Mouse (Mus musculus): ENCODE results near the gene Agl. TPM values are rescaled to one million over a fixed set of nuclear protein-coding genes. Genes with fewer than 3 reads are reported as not detected.

The Agl gene
- polyA plus RNA-seq, 1 experiment from 2014 or later, result 17.6 TPM

GRCm38 (mm10) chr3:116723496-116724481, 84.2 kb downstream of the Agl start:
- 53% methylated on average over 10 of the region's 10 CpGs for WGBS

GRCm38 (mm10) chr3:116722980-116723379, 85.0 kb downstream of the Agl start:
- no peak overlapping the region for H3K9ac ChIP-seq
- H3K4me2 ChIP-seq, result no peak overlapping the region
- H3K36me3 ChIP-seq (replicated peaks), result no peaks in the 10 kb centered on the region
- 81% methylated on average over 4 of the region's 4 CpGs for WGBS
- ATAC-seq (replicated peaks), result no peak
- H3K9me3 ChIP-seq, result no peaks in the 10 kb centered on the region
- no peaks in the 10 kb centered on the region for H3K27me3 ChIP-seq (replicated peaks)
- H3K4me3 ChIP-seq, result no peak overlapping the region
- no peaks in the 10 kb centered on the region for H3K4me1 ChIP-seq
- no peak overlapping the region for H3K27ac ChIP-seq

More at GRCm38 (mm10) chr3:116723496-116724481, 84.2 kb downstream of the Agl start:
- no peaks in the 10 kb centered on the region for H3K4me1 ChIP-seq
- ATAC-seq (replicated peaks), result no peak
- H3K9me3 ChIP-seq, result no peaks in the 10 kb centered on the region
- no peak overlapping the region for H3K4me3 ChIP-seq
- H3K27ac ChIP-seq, result no peak overlapping the region
- H3K9ac ChIP-seq, result no peak overlapping the region
- no peak overlapping the region for H3K4me2 ChIP-seq
- no peaks in the 10 kb centered on the region for H3K36me3 ChIP-seq (replicated peaks)
- no peaks in the 10 kb centered on the region for H3K27me3 ChIP-seq (replicated peaks)

GRCm38 (mm10) chr3:116718951-116719350, 89.0 kb downstream of the Agl start:
- Histone ChIP-seq H3K27me3 (replicated peaks) (no peaks in the 10 kb centered on the region), H3K4me2 (no peak overlapping the region), H3K36me3 (replicated peaks) (no peaks in the 10 kb centered on the region), H3K4me1 (no peaks in the 10 kb centered on the region), H3K9ac (no peak overlapping the region), H3K9me3 (no peaks in the 10 kb centered on the region), H3K27ac (no peak overlapping the region), H3K4me3 (no peak overlapping the region)
- WGBS, result 80% methylated on average over 3 of the region's 3 CpGs
- ATAC-seq (replicated peaks), result no peak

- Histone ChIP-seq H3K4me1 (peaks cover 11% of the 10 kb centered on the region), H3K4me2 (peak overlapping the region; percentile 61), H3K36me3 (replicated peaks) (no peaks in the 10 kb centered on the region), H3K9me3 (no peaks in the 10 kb centered on the region), H3K27me3 (replicated peaks) (no peaks in the 10 kb centered on the region), H3K27ac (no peak overlapping the region), H3K9ac (peak overlapping the region; percentile 93; the same call in 1 of the 2 replicates), H3K4me3 (peak overlapping the region; percentile 89)
- no peak for ATAC-seq (replicated peaks)
- WGBS, result 41% methylated on average over 5 of the region's 5 CpGs
Observed at GRCm38 (mm10) chr3:116713031-116713430, 94.9 kb downstream of the Agl start.

- no peaks in the 10 kb centered on the region for H3K9me3 ChIP-seq
- no peaks in the 10 kb centered on the region for H3K36me3 ChIP-seq (replicated peaks)
- 4% methylated on average over 8 of the region's 8 CpGs for WGBS
- H3K27ac ChIP-seq, result peak within 1 kb of the TSS; percentile 53
- H3K4me1 ChIP-seq, result peaks cover 11% of the 10 kb centered on the region
- H3K4me2 ChIP-seq, result peak within 1 kb of the TSS; percentile 61
- peak within 1 kb of the TSS; percentile 93 for H3K9ac ChIP-seq
- H3K4me3 ChIP-seq, result peak within 1 kb of the TSS; percentile 89
- peak; percentile 66 for ATAC-seq (replicated peaks)
- no peaks in the 10 kb centered on the region for H3K27me3 ChIP-seq (replicated peaks)
Observed at GRCm38 (mm10) chr3:116712436-116712881, 95.5 kb downstream of the Agl start, which contains the start of gene Slc35a3. Gene Slc35a3 (minus strand): TSS chr3:116712831.

- peak; percentile 96 for ATAC-seq (replicated peaks)
- H3K4me2 ChIP-seq, result peak overlapping the region; percentile 61
- whole genome bisulfite sequencing, result under 1% methylated on average over 83 of the region's 85 CpGs
- peaks cover 11% of the 10 kb centered on the region for H3K4me1 ChIP-seq
- peak overlapping the region; percentile 93 for H3K9ac ChIP-seq
- no peaks in the 10 kb centered on the region for H3K9me3 ChIP-seq
- H3K4me3 ChIP-seq, result peak overlapping the region; percentile 89
- peak overlapping the region; percentile 53 for H3K27ac ChIP-seq
- no peaks in the 10 kb centered on the region for H3K27me3 ChIP-seq (replicated peaks)
- H3K36me3 ChIP-seq (replicated peaks), result no peaks in the 10 kb centered on the region
Observed at GRCm38 (mm10) chr3:116711624-116712435, 96.1 kb downstream of the Agl start.

GRCm38 (mm10) chr3:116710941-116711340, 97.0 kb downstream of the Agl start:
- H3K9ac ChIP-seq, result peak overlapping the region; percentile 93; the same call in 1 of the 2 replicates
- H3K27ac ChIP-seq, result no peak overlapping the region
- no peak for ATAC-seq (replicated peaks)
- no peaks in the 10 kb centered on the region for H3K36me3 ChIP-seq (replicated peaks)
- 59% methylated on average over 9 of the region's 9 CpGs for WGBS
- peak overlapping the region; percentile 89 for H3K4me3 ChIP-seq
- no peaks in the 10 kb centered on the region for H3K9me3 ChIP-seq
- peaks cover 11% of the 10 kb centered on the region for H3K4me1 ChIP-seq
- peak overlapping the region; percentile 61 for H3K4me2 ChIP-seq
- no peaks in the 10 kb centered on the region for H3K27me3 ChIP-seq (replicated peaks)

- H3K4me1 ChIP-seq, result peaks cover 3% of the 10 kb centered on the region
- 80% methylated on average over 1 of the region's 1 CpGs for WGBS
- H3K27me3 ChIP-seq (replicated peaks), result no peaks in the 10 kb centered on the region
- H3K4me3 ChIP-seq, result no peak overlapping the region
- H3K4me2 ChIP-seq, result no peak overlapping the region
- no peaks in the 10 kb centered on the region for H3K9me3 ChIP-seq
- H3K36me3 ChIP-seq (replicated peaks), result no peaks in the 10 kb centered on the region
- no peak overlapping the region for H3K27ac ChIP-seq
- ATAC-seq (replicated peaks), result no peak
- H3K9ac ChIP-seq, result no peak overlapping the region
Observed at GRCm38 (mm10) chr3:116705637-116706204, 102.2 kb downstream of the Agl start.

GRCm38 (mm10) chr3:116703835-116704234, 104.1 kb downstream of the Agl start:
- Histone ChIP-seq H3K27me3 (replicated peaks) (no peaks in the 10 kb centered on the region), H3K4me3 (no peak overlapping the region), H3K27ac (no peak overlapping the region), H3K36me3 (replicated peaks) (no peaks in the 10 kb centered on the region), H3K4me2 (no peak overlapping the region), H3K9ac (no peak overlapping the region), H3K4me1 (no peaks in the 10 kb centered on the region), H3K9me3 (no peaks in the 10 kb centered on the region)
- ATAC-seq (replicated peaks), result no peak
- 92% methylated on average over 5 of the region's 5 CpGs for WGBS

- no peaks in the 10 kb centered on the region for H3K4me1 ChIP-seq
- WGBS, result 91% methylated on average over 1 of the region's 1 CpGs
Observed at GRCm38 (mm10) chr3:116702647-116703272, 105.2 kb downstream of the Agl start.

GRCm38 (mm10) chr3:116701601-116702000, 106.4 kb downstream of the Agl start:
- no peak for ATAC-seq (replicated peaks)
- no peaks in the 10 kb centered on the region for H3K27me3 ChIP-seq (replicated peaks)
- no peak overlapping the region for H3K27ac ChIP-seq
- no peak overlapping the region for H3K4me3 ChIP-seq
- H3K9ac ChIP-seq, result no peak overlapping the region
- no peaks in the 10 kb centered on the region for H3K36me3 ChIP-seq (replicated peaks)
- no peak overlapping the region for H3K4me2 ChIP-seq
- H3K9me3 ChIP-seq, result no peaks in the 10 kb centered on the region
- WGBS, result 98% methylated on average over 4 of the region's 4 CpGs
- H3K4me1 ChIP-seq, result no peaks in the 10 kb centered on the region

More at GRCm38 (mm10) chr3:116702647-116703272, 105.2 kb downstream of the Agl start:
- Histone ChIP-seq H3K27ac (no peak overlapping the region), H3K9ac (no peak overlapping the region), H3K4me2 (no peak overlapping the region), H3K36me3 (replicated peaks) (no peaks in the 10 kb centered on the region), H3K9me3 (no peaks in the 10 kb centered on the region), H3K27me3 (replicated peaks) (no peaks in the 10 kb centered on the region), H3K4me3 (no peak overlapping the region)
- no peak for ATAC-seq (replicated peaks)

All from midbrain, embryonic 15.5 days (tissue).